Mouse (Mus musculus) forebrain, embryonic 11.5 days (tissue): ENCODE data around the gene Wfdc5. TPM values are rescaled to one million over a fixed set of nuclear protein-coding genes. Genes with fewer than 3 reads are reported as not detected.
"Not testable (repeated sequence)": the region's sequence is repeated elsewhere in the genome, so short reads cannot be mapped to it uniquely, and the experiment has no call there.

Experiments used
- ATAC-seq: fragments of 200-750 bp; cut with Nextera tagmentation; replicated peaks from 2 replicates; pipeline ENCODE4 v1.8.0; 2017; ENCODE audit warnings: moderate TSS enrichment; ENCODE audit not compliant: low FRiP score
- DNase-seq: peaks from one replicate; pipeline ENCODE4 v3.0.0-alpha.2; 2017; ENCODE audit warnings: low spot score
- H3K27ac ChIP-seq: fragments of 300-500 bp; sonication (generic); 2 replicates; pipeline ENCODE4 v1.5.1; 2014; ENCODE audit warnings: low read depth, low read length
- H3K27me3 ChIP-seq: fragments of 300-500 bp; sonication (generic); 2 replicates; pipeline ENCODE4 v1.6.1; 2014; ENCODE audit warnings: mild to moderate bottlenecking, low read length, mixed read lengths; ENCODE audit not compliant: control insufficient read depth, insufficient read depth
- H3K36me3 ChIP-seq: fragments of 300-500 bp; sonication (generic); 2 replicates; pipeline ENCODE4 v1.6.1; 2014; ENCODE audit warnings: mild to moderate bottlenecking, low read length, moderate library complexity, mixed read lengths; ENCODE audit not compliant: control insufficient read depth, insufficient read depth
- H3K4me1 ChIP-seq: fragments of 300-500 bp; sonication (generic); replicated peaks from 2 replicates; pipeline ENCODE4 v1.6.1; 2014; ENCODE audit warnings: low read length, mixed read lengths; ENCODE audit not compliant: control insufficient read depth, insufficient read depth
- H3K4me2 ChIP-seq: fragments of 300-500 bp; sonication (generic); 2 replicates; pipeline ENCODE4 v1.6.1; 2014; ENCODE audit warnings: low read depth, mild to moderate bottlenecking, low read length, moderate library complexity, mixed read lengths; ENCODE audit not compliant: severe bottlenecking
- H3K4me3 ChIP-seq: fragments of 300-500 bp; sonication (generic); 2 replicates; pipeline ENCODE4 v1.5.1; 2014; ENCODE audit warnings: low read depth, low read length
- H3K9ac ChIP-seq: fragments of 300-500 bp; sonication (generic); 2 replicates; pipeline ENCODE4 v1.6.1; 2014; ENCODE audit warnings: low read length
- H3K9me3 ChIP-seq: fragments of 300-500 bp; sonication (generic); 2 replicates; pipeline ENCODE4 v1.6.1; 2016; ENCODE audit warnings: low read length, mixed read lengths; ENCODE audit not compliant: control insufficient read depth
- WGBS: fragments of 180-500 bp; shearing (Covaris S2); extraction: QIAGEN DNeasy Blood & Tissue Kit; methylation state at CpG from one replicate; pipeline ENCODE4 v1.1.7; 2014; 5-methylcytosine and 5-hydroxymethylcytosine counted together
- polyA plus RNA-seq: library from polyadenylated mRNA; unstranded; fragments of >200 nt; fragmentation: Nextera tagmentation; extraction: Ambion mirVana; gene quantifications from 2 replicates; pipeline ENCODE4 v1.2.1, GENCODE M21; 2014

Wfdc5 gene
- polyA plus RNA-seq: not detected in 2 replicates

- Histone ChIP-seq H3K4me3 (no peak within 1 kb of the TSS), H3K4me1 (0 out of 2 replicates have a peak, but pooled peaks cover 2% of the 10 kb centered on the region), H3K27ac (no peak within 1 kb of the TSS), H3K36me3 (no peaks in the 10 kb centered on the region), H3K27me3 (no peaks in the 10 kb centered on the region), H3K9ac (no peak within 1 kb of the TSS), H3K4me2 (no peak within 1 kb of the TSS), H3K9me3 (no peaks in the 10 kb centered on the region)
- DNase-seq: no peak
- ATAC-seq: no peak
- 78% methylated on average over 7 of the region's 7 CpGs for WGBS
These were observed at the start of gene Wfdc5 for GRCm38 (mm10) chr2:164182692-164183255. TSS of gene Wfdc5 (minus strand) at chr2:164182742.

DNA sequence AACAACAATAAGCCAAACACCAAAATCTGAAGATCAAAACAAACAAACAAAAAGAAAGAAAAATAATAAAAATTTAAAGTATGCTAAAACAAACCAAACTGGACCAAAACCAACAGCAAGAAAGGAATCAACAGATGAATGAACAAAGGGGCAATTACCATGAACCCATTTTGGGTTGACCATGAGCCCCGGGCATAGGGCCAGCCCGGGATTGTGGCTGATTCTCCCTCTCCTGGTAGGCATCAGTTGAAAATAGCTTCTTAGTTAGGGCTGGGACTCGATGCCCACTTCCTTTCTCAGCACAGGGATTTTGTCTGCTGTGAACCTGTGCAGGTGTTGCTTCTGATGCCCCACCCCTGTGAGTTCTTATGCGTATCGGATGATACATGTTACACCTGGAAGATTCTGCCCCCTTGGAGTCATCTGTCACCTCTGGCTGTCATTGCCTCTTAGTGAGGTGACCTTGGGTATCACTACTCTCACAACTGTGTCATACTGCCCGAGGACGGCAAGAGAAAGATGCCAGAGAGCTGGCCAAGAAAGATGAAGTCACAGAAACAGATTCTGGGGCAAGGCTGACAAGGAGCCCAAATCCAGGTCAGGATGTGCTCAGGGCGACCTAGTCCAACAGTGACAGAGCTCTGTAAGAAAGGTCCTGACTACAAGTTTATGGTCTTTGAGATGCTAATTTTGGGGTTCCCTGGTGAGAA is 46.0 kb upstream of the Wfdc5 start:
- no peak for DNase-seq
- no peak for ATAC-seq
- Histone ChIP-seq H3K36me3 (no peaks in the 10 kb centered on the region), H3K4me3 (no peak overlapping the region), H3K4me1 (no peaks in the 10 kb centered on the region), H3K27ac (no peak overlapping the region), H3K9ac (no peak overlapping the region), H3K4me2 (no peak overlapping the region), H3K27me3 (no peaks in the 10 kb centered on the region), H3K9me3 (no peaks in the 10 kb centered on the region)
- WGBS: 88% methylated on average over 8 of the region's 8 CpGs

DNA sequence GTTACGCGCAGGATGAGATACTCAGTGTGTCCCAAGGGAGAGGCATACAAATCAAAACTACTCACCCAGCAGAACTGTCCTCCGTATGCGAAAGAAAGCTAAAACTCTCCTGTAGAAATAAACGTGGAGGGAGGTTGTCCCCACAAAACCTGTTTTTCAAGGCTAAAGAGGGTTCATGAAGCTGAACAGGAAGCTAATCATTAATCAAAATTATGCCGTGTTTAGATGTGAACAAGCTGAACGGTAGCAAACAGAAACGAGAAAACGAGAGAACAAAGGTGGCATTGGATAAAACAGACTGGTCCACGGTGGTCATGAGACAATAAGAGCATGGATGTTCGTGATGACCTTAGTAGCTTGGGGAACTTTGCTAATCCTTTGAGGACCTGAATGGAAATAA is 39.0 kb upstream of the Wfdc5 start, which contains the start of gene Wfdc15b:
Gene Wfdc15b (minus strand): TSS at position 139 of the 400 bp plus-strand sequence.
- DNase-seq (no peak), ATAC-seq (no peak)
- Histone ChIP-seq H3K4me2 (no peak within 1 kb of the TSS), H3K4me3 (no peak within 1 kb of the TSS), H3K4me1 (no peaks in the 10 kb centered on the region), H3K27me3 (no peaks in the 10 kb centered on the region), H3K9ac (no peak within 1 kb of the TSS), H3K9me3 (no peaks in the 10 kb centered on the region), H3K27ac (no peak within 1 kb of the TSS), H3K36me3 (no peaks in the 10 kb centered on the region)
- WGBS: 88% methylated on average over 11 of the region's 11 CpGs

GRCm38 (mm10) chr2:164219295-164219694 is 36.8 kb upstream of the Wfdc5 start:
- no peaks in the 10 kb centered on the region for H3K9me3 ChIP-seq
- H3K27ac ChIP-seq: no peak overlapping the region
- 88% methylated on average over 9 of the region's 9 CpGs for WGBS
- H3K9ac ChIP-seq: no peak overlapping the region
- H3K4me1 ChIP-seq: no peaks in the 10 kb centered on the region
- no peak overlapping the region for H3K4me3 ChIP-seq
- ATAC-seq (no peak), DNase-seq (no peak)
- no peak overlapping the region for H3K4me2 ChIP-seq
- H3K27me3 ChIP-seq: no peaks in the 10 kb centered on the region
- no peaks in the 10 kb centered on the region for H3K36me3 ChIP-seq

GRCm38 (mm10) chr2:164212711-164213110 is 30.2 kb upstream of the Wfdc5 start:
- Histone ChIP-seq H3K27me3 (no peaks in the 10 kb centered on the region), H3K36me3 (no peaks in the 10 kb centered on the region), H3K4me1 (no peaks in the 10 kb centered on the region), H3K9ac (no peak overlapping the region), H3K4me2 (no peak overlapping the region), H3K4me3 (no peak overlapping the region), H3K9me3 (no peaks in the 10 kb centered on the region), H3K27ac (no peak overlapping the region)
- WGBS: 85% methylated on average over 5 of the region's 5 CpGs
- ATAC-seq (no peak), DNase-seq (no peak)

- DNase-seq: no peak
- ATAC-seq: no peak
- 91% methylated on average over 4 of the region's 4 CpGs for WGBS
- Histone ChIP-seq H3K4me3 (no peak overlapping the region), H3K27ac (no peak overlapping the region), H3K36me3 (no peaks in the 10 kb centered on the region), H3K9me3 (no peaks in the 10 kb centered on the region), H3K4me1 (no peaks in the 10 kb centered on the region), H3K27me3 (no peaks in the 10 kb centered on the region), H3K9ac (no peak overlapping the region), H3K4me2 (no peak overlapping the region)
These were observed 28.4 kb upstream of the Wfdc5 start for GRCm38 (mm10) chr2:164210892-164211291.

GRCm38 (mm10) chr2:164206676-164207075 is 24.1 kb upstream of the Wfdc5 start:
- Histone ChIP-seq H3K27ac (no peak overlapping the region), H3K9ac (no peak overlapping the region), H3K27me3 (no peaks in the 10 kb centered on the region), H3K36me3 (no peaks in the 10 kb centered on the region), H3K4me1 (no peaks in the 10 kb centered on the region), H3K4me3 (no peak overlapping the region), H3K4me2 (no peak overlapping the region), H3K9me3 (no peaks in the 10 kb centered on the region)
- DNase-seq (no peak), ATAC-seq (no peak)
- 83% methylated on average over 4 of the region's 4 CpGs for WGBS

GRCm38 (mm10) chr2:164206011-164206410 is 23.5 kb upstream of the Wfdc5 start:
- H3K4me2 ChIP-seq, H3K4me1 ChIP-seq, H3K27me3 ChIP-seq, DNase-seq, H3K27ac ChIP-seq, ATAC-seq, H3K4me3 ChIP-seq, H3K9ac ChIP-seq, H3K9me3 ChIP-seq, H3K36me3 ChIP-seq: not testable (repeated sequence)
- WGBS: 93% methylated on average over 10 of the region's 10 CpGs
